Mouse (Mus musculus) megakaryocyte, embryonic 14.5 days (primary cell): ENCODE data around the gene Lig4.

Source experiments
- FLI1 ChIP-seq: IDR thresholded peaks from 2 replicates; pipeline ENCODE4 v1.6.1; 2012; ENCODE audit warnings: low read length, inconsistent platforms, mixed read lengths
- GATA1 ChIP-seq: IDR thresholded peaks from 3 replicates; pipeline ENCODE4 v1.6.1; 2012; ENCODE audit warnings: mixed read lengths, low read length, inconsistent platforms, borderline replicate concordance

GRCm38 (mm10) chr8:10017231-10017630 is 39.7 kb upstream of the Lig4 start:
- TF ChIP-seq GATA1 (no peak), FLI1 (no peak)
